Mouse (Mus musculus): ENCODE measurements around the gene Man1c1. TPM values are rescaled to one million over a fixed set of nuclear protein-coding genes. Genes with fewer than 3 reads are reported as not detected.

Gene Man1c1
- polyA plus RNA-seq, 1 experiment from 2014 or later: 4.8 TPM

DNA sequence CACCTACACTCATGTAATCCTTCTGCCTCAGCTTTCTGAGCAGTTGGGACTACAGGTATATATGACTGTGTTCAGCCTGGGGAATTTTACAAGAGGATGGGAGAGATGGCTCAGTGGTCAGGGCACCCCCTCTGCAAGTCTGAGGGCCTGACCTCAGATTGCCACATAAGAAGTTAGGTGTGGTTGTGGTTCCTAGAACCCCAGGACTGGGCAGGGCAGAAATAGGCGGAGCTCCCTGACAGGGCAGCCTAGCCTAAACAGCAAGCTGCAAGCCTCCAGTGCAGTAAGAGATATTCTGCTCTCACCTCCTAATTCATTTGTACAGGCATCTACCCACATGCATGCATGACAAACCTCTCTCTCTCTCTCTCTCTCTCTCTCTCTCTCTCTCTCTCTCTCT is 117.5 kb downstream of the Man1c1 start:
- ATAC-seq (ENCODE audit: insufficient read depth, low FRiP score, low TSS enrichment) (no peak), DNase-seq (ENCODE audit: low spot score) (no peak)
- no peak overlapping the region for H3K4me2 ChIP-seq (ENCODE audit: low read depth)
- H3K4me1 ChIP-seq (ENCODE audit: control insufficient read depth, insufficient read depth, low read length): no peaks in the 10 kb centered on the region
- H3K9ac ChIP-seq (ENCODE audit: low read length): no peak overlapping the region
- H3K36me3 ChIP-seq (ENCODE audit: control insufficient read depth, insufficient read depth, low read length): no peaks in the 10 kb centered on the region
- H3K4me3 ChIP-seq (ENCODE audit: low read depth, low read length): no peak overlapping the region
- H3K9me3 ChIP-seq (ENCODE audit: control insufficient read depth, low read length): no peaks in the 10 kb centered on the region
- no peak overlapping the region for H3K27ac ChIP-seq (ENCODE audit: low read depth, low read length)
- no peaks in the 10 kb centered on the region for H3K27me3 ChIP-seq (ENCODE audit: control insufficient read depth, insufficient read depth, low read length)
- 83% methylated on average over 1 of the region's 1 CpGs for WGBS

DNA sequence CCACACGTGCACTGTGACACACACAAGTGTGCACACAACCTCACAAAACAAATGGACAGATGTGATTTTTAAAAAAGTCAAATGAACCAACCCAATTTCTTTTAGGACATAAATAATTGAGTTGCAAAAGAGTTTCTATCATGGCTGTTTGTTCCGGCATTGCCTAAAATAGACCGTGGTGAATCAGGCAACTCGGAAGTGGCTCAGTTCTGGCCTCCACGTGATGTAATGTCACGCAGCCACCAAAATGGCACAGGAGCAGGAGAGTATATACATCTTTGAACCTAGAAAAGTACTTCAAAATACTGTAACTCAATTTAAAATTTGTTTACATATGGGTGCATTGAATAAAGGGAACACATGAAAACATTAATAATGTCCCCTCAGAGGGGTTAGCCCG is 118.0 kb downstream of the Man1c1 start:
- no peak overlapping the region for H3K9ac ChIP-seq (ENCODE audit: low read length)

DNA sequence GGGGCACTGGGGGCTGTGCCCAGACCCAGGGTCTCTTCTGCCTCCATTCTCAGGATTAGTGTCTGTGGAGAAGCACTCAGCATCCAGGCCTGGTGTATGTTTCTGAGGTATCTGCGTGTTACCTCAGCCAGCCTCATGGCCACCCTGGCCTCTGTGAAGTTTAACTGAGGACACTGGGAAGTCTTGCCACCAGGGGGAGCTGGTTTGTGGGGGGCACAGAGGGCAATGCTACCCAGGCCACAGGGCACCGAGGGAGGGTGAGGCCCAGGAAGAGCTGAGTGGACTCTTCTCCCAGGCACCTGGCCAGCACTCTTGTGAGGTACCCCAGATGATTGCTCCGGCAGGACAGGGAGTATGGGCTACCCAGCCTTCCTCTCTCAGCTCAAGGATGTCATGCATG is 120.6 kb downstream of the Man1c1 start:
- H3K27me3 ChIP-seq (ENCODE audit: control insufficient read depth, insufficient read depth, low read length): no peaks in the 10 kb centered on the region
- peaks cover 3% of the 10 kb centered on the region; the same call in 1 of the 2 replicates for H3K4me1 ChIP-seq (ENCODE audit: control insufficient read depth, insufficient read depth, low read length)
- no peak overlapping the region for H3K9ac ChIP-seq (ENCODE audit: low read length)
- 63% methylated on average over 3 of the region's 3 CpGs for WGBS
- no peak overlapping the region for H3K4me2 ChIP-seq (ENCODE audit: low read depth)
- DNase-seq (ENCODE audit: low spot score): no peak
- ATAC-seq (ENCODE audit: insufficient read depth, low FRiP score, low TSS enrichment): no peak
- no peak overlapping the region for H3K27ac ChIP-seq (ENCODE audit: low read depth, low read length)
- H3K36me3 ChIP-seq (ENCODE audit: control insufficient read depth, insufficient read depth, low read length): no peaks in the 10 kb centered on the region
- H3K4me3 ChIP-seq (ENCODE audit: low read depth, low read length): no peak overlapping the region
- no peaks in the 10 kb centered on the region for H3K9me3 ChIP-seq (ENCODE audit: control insufficient read depth, low read length)

More for the DNA sequence above, 118.0 kb downstream of the Man1c1 start:
- Histone ChIP-seq H3K36me3 (ENCODE audit: control insufficient read depth, insufficient read depth, low read length) (no peaks in the 10 kb centered on the region), H3K27ac (ENCODE audit: low read depth, low read length) (no peak overlapping the region), H3K4me3 (ENCODE audit: low read depth, low read length) (no peak overlapping the region), H3K4me1 (ENCODE audit: control insufficient read depth, insufficient read depth, low read length) (no peaks in the 10 kb centered on the region), H3K4me2 (ENCODE audit: low read depth) (no peak overlapping the region), H3K27me3 (ENCODE audit: control insufficient read depth, insufficient read depth, low read length) (no peaks in the 10 kb centered on the region), H3K9me3 (ENCODE audit: control insufficient read depth, low read length) (no peaks in the 10 kb centered on the region)
- ATAC-seq (ENCODE audit: insufficient read depth, low FRiP score, low TSS enrichment) (no peak), DNase-seq (ENCODE audit: low spot score) (no peak)
- WGBS: 91% methylated on average over 7 of the region's 7 CpGs

DNA sequence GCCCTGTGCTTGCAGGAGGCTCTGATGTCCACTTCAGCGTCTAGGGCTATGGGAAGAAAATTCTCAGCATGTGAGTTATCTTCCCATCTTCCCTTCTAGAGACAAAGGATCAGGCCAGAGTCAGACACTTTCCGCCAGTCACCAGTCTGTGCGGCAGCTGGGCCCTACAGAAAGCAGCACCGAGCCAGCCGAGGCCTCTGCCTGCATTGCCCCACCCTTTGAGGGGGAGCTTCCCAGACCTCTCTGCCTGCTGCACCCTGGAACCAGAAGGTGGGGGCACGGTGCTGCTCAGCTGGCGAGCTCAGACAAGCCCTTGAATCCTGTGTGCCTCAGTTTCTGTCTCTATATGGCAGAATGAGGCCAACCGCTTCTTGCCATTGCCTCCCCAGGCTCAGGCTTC is 122.7 kb downstream of the Man1c1 start:
- 64% methylated on average over 8 of the region's 8 CpGs for WGBS
- Histone ChIP-seq H3K27ac (ENCODE audit: low read depth, low read length) (no peak overlapping the region), H3K27me3 (ENCODE audit: control insufficient read depth, insufficient read depth, low read length) (no peaks in the 10 kb centered on the region), H3K4me2 (ENCODE audit: low read depth) (no peak overlapping the region), H3K9ac (ENCODE audit: low read length) (peak overlapping the region; percentile 10; the same call in 1 of the 2 replicates), H3K4me1 (ENCODE audit: control insufficient read depth, insufficient read depth, low read length) (peaks cover 3% of the 10 kb centered on the region; the same call in 1 of the 2 replicates), H3K36me3 (ENCODE audit: control insufficient read depth, insufficient read depth, low read length) (no peaks in the 10 kb centered on the region), H3K4me3 (ENCODE audit: low read depth, low read length) (no peak overlapping the region), H3K9me3 (ENCODE audit: control insufficient read depth, low read length) (no peaks in the 10 kb centered on the region)
- ATAC-seq (ENCODE audit: insufficient read depth, low FRiP score, low TSS enrichment) (no peak), DNase-seq (ENCODE audit: low spot score) (no peak)

DNA sequence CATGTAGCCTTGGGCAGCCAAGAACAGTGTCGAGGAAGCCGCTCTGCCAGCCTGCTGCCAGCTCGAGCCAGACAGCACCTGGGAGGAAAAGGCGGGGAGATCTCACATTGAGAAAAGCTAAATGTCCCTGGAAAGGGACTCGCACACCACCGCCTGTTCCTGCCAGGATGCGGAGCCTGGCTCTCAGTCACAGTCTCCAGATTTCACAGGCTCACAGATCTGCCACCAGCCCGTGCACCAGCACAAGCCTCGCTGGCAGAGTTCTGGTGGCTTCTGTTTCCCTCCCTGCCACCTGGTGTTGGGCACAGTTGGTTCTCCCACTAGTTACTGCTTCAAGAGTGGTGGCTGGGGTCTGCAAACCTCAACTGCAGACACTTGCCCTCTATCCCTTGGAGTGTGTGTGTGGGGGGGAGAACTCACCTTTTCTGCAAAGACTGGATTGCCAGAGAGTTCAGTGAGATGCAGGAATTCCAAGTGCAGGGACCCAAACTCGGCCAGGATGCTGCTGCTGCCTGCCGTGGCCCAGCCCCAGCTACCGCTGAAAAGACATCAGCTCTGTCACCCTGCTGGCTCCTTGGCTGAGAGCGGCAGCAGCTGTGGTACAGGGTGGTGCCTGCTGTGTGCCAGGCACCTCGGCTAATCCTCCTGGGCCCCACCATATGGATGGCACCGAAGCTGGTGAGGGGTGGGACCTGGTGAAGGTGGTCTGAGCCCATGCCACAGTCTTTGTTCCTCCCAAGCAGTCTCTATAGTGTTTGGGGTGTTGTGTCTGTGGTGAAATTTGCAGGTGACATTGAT is 123.5 kb downstream of the Man1c1 start:
- WGBS: 77% methylated on average over 15 of the region's 15 CpGs
- Histone ChIP-seq H3K27ac (ENCODE audit: low read depth, low read length) (no peak overlapping the region), H3K9me3 (ENCODE audit: control insufficient read depth, low read length) (no peaks in the 10 kb centered on the region), H3K36me3 (ENCODE audit: control insufficient read depth, insufficient read depth, low read length) (no peaks in the 10 kb centered on the region), H3K27me3 (ENCODE audit: control insufficient read depth, insufficient read depth, low read length) (no peaks in the 10 kb centered on the region), H3K4me2 (ENCODE audit: low read depth) (no peak overlapping the region), H3K4me1 (ENCODE audit: control insufficient read depth, insufficient read depth, low read length) (peaks cover 5% of the 10 kb centered on the region), H3K4me3 (ENCODE audit: low read depth, low read length) (no peak overlapping the region), H3K9ac (ENCODE audit: low read length) (peak overlapping the region; percentile 10; the same call in 1 of the 2 replicates)
- ATAC-seq (ENCODE audit: insufficient read depth, low FRiP score, low TSS enrichment): no peak
- no peak for DNase-seq (ENCODE audit: low spot score)

DNA sequence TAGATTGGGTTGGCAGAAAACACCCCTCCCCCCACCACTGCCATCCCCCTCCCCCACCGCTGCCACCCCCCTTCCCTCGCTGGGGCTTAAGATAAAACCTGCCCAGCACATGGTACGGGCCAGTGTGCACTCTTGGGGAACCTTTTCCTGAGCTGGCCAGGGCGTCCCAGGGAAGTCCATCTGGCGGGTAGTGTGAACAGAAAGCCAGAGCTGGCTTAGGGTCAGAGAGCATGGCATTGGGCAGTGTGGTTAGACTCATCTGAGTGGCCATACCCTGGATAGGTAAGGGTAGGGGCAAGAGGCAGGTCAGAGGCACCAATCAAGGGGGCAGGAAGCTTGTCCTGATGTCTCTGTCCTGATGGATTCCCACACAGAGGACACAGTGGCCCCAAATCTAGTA is 124.5 kb downstream of the Man1c1 start:
- 38% methylated on average over 5 of the region's 5 CpGs for WGBS
- no peak overlapping the region for H3K4me3 ChIP-seq (ENCODE audit: low read depth, low read length)
- no peak for DNase-seq (ENCODE audit: low spot score)
- no peak overlapping the region for H3K9ac ChIP-seq (ENCODE audit: low read length)
- ATAC-seq (ENCODE audit: insufficient read depth, low FRiP score, low TSS enrichment): no peak
- no peaks in the 10 kb centered on the region for H3K36me3 ChIP-seq (ENCODE audit: control insufficient read depth, insufficient read depth, low read length)
- H3K4me1 ChIP-seq (ENCODE audit: control insufficient read depth, insufficient read depth, low read length): peaks cover 8% of the 10 kb centered on the region
- H3K9me3 ChIP-seq (ENCODE audit: control insufficient read depth, low read length): no peaks in the 10 kb centered on the region
- no peaks in the 10 kb centered on the region for H3K27me3 ChIP-seq (ENCODE audit: control insufficient read depth, insufficient read depth, low read length)
- H3K4me2 ChIP-seq (ENCODE audit: low read depth): no peak overlapping the region
- no peak overlapping the region for H3K27ac ChIP-seq (ENCODE audit: low read depth, low read length)

DNA sequence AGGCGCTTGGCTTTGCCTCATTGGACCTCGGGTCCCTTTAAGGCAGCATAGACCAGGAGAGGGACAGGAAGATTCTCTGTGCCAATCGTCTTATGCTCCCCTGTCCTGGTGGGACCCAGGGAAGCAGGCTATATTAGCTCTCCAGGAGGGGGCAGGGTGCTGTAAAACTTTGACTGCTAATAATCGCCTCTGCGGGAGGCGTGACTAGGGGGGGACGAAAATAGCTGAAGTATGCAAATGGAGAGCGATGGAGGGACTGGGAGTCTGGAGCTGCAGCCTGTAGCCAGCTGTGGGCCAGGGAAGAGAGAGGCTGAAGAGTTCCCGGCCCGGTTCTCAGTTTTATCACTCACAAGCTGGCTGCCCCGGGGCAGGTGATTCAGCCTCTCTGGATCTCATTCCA is 124.9 kb downstream of the Man1c1 start:
- H3K4me1 ChIP-seq (ENCODE audit: control insufficient read depth, insufficient read depth, low read length): peaks cover 8% of the 10 kb centered on the region
- ATAC-seq (ENCODE audit: insufficient read depth, low FRiP score, low TSS enrichment) (no peak), DNase-seq (ENCODE audit: low spot score) (peak; percentile 30)
- whole genome bisulfite sequencing: 10% methylated on average over 11 of the region's 11 CpGs
- 0 out of 2 replicates have a peak overlapping the region, but pooled peaks have one; percentile 8 for H3K4me2 ChIP-seq (ENCODE audit: low read depth)
- H3K27me3 ChIP-seq (ENCODE audit: control insufficient read depth, insufficient read depth, low read length): no peaks in the 10 kb centered on the region
- H3K27ac ChIP-seq (ENCODE audit: low read depth, low read length): no peak overlapping the region
- no peak overlapping the region for H3K4me3 ChIP-seq (ENCODE audit: low read depth, low read length)
- H3K36me3 ChIP-seq (ENCODE audit: control insufficient read depth, insufficient read depth, low read length): no peaks in the 10 kb centered on the region
- no peak overlapping the region for H3K9ac ChIP-seq (ENCODE audit: low read length)
- no peaks in the 10 kb centered on the region for H3K9me3 ChIP-seq (ENCODE audit: control insufficient read depth, low read length)

DNA sequence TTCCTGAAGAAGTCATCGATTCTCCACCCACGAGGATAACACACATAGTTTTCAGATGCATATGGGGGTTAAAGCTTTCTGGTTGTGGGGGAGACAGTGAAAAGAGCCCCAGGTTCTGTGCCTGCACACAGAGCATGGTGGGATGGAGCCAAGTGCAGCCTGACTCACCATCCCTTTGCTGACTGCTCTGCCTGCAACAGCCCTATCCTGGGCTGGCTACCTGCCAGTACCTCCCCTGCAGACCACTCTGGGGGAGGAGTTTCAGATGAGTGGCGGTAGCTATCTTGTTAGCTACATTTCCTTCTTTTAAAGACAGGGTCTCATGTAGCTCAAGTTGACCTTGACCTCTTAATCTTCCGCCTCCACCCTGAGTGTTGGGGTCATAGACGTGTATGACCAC is 125.7 kb downstream of the Man1c1 start:
- WGBS: 75% methylated on average over 5 of the region's 5 CpGs

DNA sequence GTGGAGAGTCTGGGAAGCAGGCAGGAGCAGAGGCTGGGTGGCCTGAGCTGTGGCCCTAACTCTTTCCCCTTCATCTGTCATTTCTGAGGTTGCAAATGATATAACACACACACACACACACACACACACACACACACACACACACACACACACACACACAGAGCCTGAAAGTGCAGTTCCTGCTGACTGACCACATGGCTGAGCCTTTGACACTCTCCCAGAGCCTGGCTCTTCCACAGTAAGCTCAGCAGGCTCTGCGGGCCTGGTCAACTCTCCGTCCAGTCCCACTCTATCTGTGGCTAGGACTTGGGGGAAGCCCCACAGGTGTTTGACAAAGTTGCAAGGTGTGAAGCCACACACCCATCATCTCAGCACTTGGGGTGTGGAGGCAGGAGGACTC is 126.8 kb downstream of the Man1c1 start:
- no peak overlapping the region for H3K4me3 ChIP-seq (ENCODE audit: low read depth, low read length)
- ATAC-seq (ENCODE audit: insufficient read depth, low FRiP score, low TSS enrichment) (no peak), DNase-seq (ENCODE audit: low spot score) (no peak)
- H3K36me3 ChIP-seq (ENCODE audit: control insufficient read depth, insufficient read depth, low read length): no peaks in the 10 kb centered on the region
- H3K27me3 ChIP-seq (ENCODE audit: control insufficient read depth, insufficient read depth, low read length): no peaks in the 10 kb centered on the region
- H3K4me1 ChIP-seq (ENCODE audit: control insufficient read depth, insufficient read depth, low read length): peaks cover 8% of the 10 kb centered on the region
- WGBS: 70% methylated on average over 2 of the region's 2 CpGs
- no peak overlapping the region for H3K27ac ChIP-seq (ENCODE audit: low read depth, low read length)
- no peaks in the 10 kb centered on the region for H3K9me3 ChIP-seq (ENCODE audit: control insufficient read depth, low read length)
- H3K9ac ChIP-seq (ENCODE audit: low read length): no peak overlapping the region
- no peak overlapping the region for H3K4me2 ChIP-seq (ENCODE audit: low read depth)

More for the DNA sequence above, 125.7 kb downstream of the Man1c1 start:
- Histone ChIP-seq H3K9ac (ENCODE audit: low read length) (no peak overlapping the region), H3K9me3 (ENCODE audit: control insufficient read depth, low read length) (no peaks in the 10 kb centered on the region), H3K4me1 (ENCODE audit: control insufficient read depth, insufficient read depth, low read length) (peaks cover 8% of the 10 kb centered on the region), H3K36me3 (ENCODE audit: control insufficient read depth, insufficient read depth, low read length) (no peaks in the 10 kb centered on the region), H3K27ac (ENCODE audit: low read depth, low read length) (no peak overlapping the region), H3K27me3 (ENCODE audit: control insufficient read depth, insufficient read depth, low read length) (no peaks in the 10 kb centered on the region), H3K4me2 (ENCODE audit: low read depth) (no peak overlapping the region), H3K4me3 (ENCODE audit: low read depth, low read length) (no peak overlapping the region)
- DNase-seq (ENCODE audit: low spot score) (no peak), ATAC-seq (ENCODE audit: insufficient read depth, low FRiP score, low TSS enrichment) (no peak)
